Mouse (Mus musculus): ENCODE measurements at regions not wholly inside any gene's neighbourhood (a gene's known extent, or its start where the extent isn't known, plus 50 kb on each side); places are given as distances from the start of the nearest gene placed in this dataset.

DNA sequence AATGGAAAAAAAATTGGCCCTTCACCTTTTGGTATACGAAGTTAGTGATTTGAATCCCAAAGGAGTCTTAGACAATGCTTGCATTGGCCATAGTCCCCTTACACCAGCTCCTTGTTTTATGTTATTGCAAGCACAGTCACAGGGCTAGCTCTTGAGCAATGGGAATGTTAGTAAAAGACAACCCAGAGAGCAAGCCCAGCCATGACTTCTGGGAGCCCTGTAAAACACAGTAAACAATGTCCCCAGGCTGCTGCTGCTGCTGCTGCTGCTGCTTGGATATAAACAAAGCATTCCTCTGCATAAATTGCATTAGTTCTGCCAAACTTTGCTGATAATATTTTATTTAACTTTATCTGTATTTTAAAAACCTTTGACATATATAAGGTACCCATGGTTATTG, 334.0 kb downstream of the Med10 start:
- TF ChIP-seq CTCF (IDR thresholded peaks at IDR 0.05; ENCODE audit: control insufficient read depth, insufficient read depth, insufficient replicate concordance, low read depth, low read length) (no peak), POLR2A (IDR thresholded peaks at IDR 0.05; ENCODE audit: control insufficient read depth, low read depth, low read length) (no peak)
